Mouse (Mus musculus) erythroblast, adult 5-6 weeks (primary cell): ENCODE data around the gene Mtmr3. TPM values are rescaled to one million over a fixed set of nuclear protein-coding genes. Genes with fewer than 3 reads are reported as not detected.

ENCODE experiments used
- ATAC-seq: replicated peaks from 2 replicates; pipeline ENCODE4 v1.8.0; 2016; ENCODE audit warnings: moderate number of reproducible peaks, mild to moderate bottlenecking, moderate TSS enrichment, inconsistent platforms; ENCODE audit not compliant: poor library complexity, low FRiP score, severe bottlenecking
- total RNA-seq, 2 experiments: library from RNA; stranded (forward) in 1 of 2; stranded (reverse) in 1 of 2; fragments of 150-400 nt in 1 of 2; fragments of 200-764, 138-1000 nt in 1 of 2; gene quantifications; 2 replicates each; pipeline versions ENCODE4 v1.2.3 to v1.2.4; 2015 to 2017; ENCODE audit warnings: low replicate concordance in 2 of 2

Mtmr3 gene
- 203 and 214 TPM in 2 replicates for total RNA-seq (2015; ENCODE audit: low replicate concordance)
- 462 and 508 TPM in 2 replicates for total RNA-seq (2017; ENCODE audit: low replicate concordance)

DNA sequence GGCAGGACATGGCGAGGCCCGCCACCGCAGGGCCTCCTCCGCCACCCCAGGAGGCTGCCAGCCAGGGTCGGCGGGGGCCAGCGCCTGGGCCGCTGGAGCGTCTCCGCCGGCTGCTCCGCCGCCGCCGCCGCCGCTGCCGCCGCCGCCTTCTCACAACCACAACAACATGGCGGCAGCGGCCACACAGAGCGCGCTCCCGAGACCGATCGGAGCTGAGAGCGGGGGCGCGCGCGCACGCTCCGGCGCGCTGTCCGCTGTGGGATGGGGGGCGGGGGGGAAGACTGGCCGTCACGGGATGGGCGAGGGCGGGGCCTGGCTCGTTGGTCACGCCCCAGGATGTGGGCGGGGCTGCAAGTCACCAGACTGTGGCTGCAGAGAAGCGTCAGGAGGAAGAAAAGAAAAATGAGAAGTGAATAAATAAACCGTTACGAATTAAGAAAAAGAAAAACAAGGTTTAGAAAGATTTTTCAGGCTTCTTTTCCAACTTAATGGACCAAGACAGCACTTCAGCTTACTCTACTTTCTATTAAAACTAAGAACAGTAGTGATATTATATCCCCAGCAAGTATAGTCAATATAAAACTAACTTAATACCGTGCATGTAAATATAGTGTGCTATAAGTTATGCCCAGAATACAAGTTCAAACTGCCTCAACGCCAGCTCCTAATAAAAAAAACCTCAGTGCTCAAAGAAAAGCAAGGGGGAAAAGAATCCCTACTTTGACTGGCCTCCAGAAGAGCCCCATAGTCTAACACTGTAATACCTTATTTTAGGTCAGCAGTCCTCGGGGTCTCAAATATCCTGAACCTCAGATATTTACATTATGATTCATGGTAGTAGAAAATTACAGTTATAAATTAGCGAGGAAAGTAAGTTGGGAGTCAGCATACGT lies at the start of gene Mtmr3:
Mtmr3 (minus strand) TSS at position 256 of the 893 bp plus-strand sequence.
- peak; percentile 91 for ATAC-seq

DNA sequence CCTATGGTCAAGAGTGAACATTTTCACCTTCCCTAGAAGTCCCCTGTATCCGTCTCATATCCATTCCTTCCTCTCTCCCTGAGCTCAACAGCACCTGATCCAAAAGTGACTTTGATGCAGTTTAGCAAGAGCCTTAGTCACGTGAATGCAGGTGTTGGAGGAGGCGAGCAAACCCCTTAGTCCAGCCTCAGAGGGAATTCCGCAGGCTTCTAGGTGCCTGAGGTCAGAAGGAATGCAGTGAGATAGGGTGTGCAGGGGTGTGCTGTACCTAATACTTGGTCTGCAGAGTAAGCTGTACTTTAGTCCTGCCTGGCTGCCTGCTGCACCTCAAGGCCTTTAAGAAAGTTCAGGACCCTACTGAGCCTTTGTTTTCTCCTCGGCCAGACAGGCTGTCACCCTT lies 49.1 kb upstream of the Mtmr3 start:
- no peak for ATAC-seq

DNA sequence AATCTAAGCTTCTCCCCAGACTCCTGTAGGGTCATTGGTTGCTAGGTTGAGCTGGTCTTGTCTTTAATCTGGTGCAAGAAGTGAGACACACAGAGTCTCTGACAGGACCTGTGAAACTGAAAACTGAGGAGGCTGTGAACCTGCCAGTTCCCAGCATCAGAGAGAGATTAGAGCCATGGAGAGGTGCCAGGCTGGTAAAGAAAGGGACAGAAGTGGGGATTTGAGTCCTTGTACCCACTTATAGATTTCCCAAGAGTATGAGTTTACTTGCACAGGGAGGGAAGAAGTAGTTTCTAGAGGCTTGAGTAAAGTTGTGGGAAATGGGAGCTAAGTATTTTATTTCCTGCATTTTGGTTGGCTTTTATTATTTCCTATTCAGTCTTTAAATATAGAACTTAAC lies 46.5 kb upstream of the Mtmr3 start:
- no peak for ATAC-seq

DNA sequence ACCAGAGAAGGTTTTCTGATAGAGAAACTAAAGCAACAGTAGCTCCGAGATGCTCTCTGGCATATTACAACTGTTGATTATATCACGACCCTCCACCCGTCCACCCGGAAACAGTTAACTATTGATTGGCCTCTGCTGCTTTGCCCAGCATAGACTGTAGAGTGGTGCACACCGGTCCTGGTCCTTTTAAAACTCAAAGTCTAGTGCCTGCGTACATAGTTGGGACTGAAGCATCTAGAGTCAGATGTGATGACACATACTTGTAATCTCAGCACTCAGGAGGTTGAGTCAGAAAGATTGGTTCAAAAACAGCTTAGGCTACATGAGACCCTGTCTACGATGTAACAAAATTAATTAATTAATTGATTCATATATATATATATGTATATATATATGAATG lies 43.6 kb upstream of the Mtmr3 start:
- ATAC-seq: peak; percentile 34

DNA sequence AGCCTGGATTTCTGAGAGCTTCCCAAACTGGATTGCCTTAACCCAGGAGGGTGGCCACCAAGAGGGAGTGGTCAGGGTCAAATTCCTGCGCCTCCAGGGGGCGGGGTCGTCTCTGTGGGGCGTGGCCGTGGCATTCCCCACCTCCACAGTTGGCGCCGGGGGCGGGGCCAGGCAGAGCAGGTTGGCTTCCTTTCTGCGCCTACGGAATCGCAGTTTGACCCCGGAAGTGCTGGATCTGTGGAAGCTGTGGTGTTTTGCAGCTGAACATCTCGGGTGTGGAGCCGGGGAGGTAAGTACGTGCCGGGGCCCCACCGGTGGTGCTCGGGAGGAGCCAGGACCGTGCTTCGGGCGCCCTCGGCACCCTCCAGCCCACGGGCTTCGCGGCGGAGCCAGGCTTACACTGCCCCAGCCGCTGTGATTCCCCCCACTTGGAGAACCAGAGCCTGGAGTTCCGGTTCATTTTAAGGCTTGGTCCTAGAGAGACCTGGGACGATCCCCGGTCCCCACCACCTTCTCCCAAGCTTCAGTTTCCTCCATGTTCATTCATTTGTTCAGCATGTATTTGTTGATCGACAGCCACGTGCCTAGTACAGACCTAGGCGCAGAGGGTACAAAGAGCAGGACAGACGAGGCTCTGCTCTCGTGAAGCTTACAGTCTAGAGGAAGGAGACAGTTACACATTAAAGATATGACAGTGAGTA lies 43.0 kb upstream of the Mtmr3 start, which contains the start of gene Ascc2:
Ascc2 (plus strand) TSS at position 214 of the 701 bp plus-strand sequence.
- ATAC-seq: peak; percentile 96

DNA sequence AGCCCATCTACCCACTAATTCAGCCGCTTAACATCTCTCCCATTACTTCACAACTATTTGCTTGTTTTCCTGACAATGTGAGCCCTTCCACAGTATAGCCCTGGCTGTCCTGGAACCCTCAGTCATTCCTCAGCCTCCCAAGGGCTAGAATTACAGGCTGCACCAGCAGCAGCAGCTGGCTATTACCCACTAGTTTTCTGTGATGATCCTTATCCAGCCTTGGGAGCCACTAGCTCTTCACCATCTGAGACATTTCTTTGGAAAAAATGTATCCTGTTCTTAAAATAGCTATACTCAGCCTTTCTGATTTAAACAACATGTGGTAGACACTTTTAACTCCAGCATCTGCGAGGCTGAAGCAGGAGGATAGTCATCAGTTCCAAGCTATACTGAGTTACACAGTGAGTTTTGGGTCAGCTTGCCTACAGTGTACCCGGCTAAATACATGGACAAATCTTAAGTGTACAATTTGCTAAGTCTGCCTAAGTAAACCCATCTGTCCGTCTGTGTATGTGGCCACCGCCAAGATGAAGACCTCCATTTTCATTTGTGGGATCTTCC lies 42.2 kb upstream of the Mtmr3 start:
- no peak for ATAC-seq

DNA sequence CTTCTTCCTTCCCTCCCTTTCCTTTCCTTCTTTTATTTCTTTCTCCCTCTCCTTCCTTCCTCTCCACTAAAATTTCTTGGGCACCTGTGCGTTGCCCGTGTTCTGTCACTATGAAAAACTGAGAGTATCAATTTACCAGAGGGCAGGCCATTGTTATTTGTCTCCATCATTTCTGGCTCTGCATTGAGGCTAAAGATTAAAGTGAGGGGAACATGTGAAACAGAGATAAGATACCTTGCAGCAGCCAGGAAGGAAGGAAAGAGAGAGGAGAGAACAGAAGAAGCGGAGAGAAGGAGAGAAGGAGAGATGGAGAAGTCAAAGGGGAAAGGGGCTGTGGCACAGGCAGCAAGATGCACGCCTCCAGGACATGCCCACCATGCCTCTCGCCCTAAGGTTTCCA lies 39.7 kb upstream of the Mtmr3 start:
- ATAC-seq: no peak

DNA sequence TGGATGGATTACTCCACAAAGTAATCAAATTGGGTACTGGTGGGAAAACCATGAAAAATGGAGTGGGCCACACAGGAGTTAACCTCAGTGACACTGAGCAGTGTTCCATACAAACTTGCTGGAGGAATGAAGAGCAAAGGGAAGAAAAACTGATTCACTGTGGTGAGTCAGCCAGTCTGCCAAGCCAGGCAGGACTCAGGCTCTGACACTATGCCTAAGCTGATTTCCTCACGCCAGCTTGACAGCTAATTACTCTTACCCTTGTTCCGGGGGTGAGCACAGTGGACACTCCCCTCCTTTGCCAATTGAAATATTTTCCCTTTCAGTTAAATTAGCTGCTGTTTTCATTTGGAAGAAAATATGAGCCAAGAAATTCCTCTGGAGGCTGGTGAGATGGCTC lies 38.8 kb upstream of the Mtmr3 start:
- ATAC-seq: no peak

DNA sequence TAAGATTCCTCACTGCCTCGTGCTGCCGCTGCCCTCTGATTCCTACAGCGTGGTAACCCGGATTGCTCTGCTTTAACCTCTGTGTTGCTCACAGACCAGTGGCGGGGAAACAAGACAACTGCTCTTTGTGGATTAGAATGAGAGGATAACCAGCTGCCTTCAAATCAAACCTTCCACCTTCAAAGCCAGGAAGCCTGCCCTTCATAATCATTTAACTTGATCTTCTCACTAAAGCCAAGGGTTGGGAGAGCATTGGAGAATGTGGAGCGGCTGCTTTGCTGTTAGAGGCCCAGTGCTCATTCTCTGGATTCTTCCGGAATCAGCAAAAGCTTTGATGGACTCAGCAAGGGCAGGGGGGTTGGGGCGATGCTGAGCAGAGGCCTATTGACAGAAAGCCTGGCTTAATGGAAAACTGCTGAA lies 35.2 kb upstream of the Mtmr3 start:
- no peak for ATAC-seq

DNA sequence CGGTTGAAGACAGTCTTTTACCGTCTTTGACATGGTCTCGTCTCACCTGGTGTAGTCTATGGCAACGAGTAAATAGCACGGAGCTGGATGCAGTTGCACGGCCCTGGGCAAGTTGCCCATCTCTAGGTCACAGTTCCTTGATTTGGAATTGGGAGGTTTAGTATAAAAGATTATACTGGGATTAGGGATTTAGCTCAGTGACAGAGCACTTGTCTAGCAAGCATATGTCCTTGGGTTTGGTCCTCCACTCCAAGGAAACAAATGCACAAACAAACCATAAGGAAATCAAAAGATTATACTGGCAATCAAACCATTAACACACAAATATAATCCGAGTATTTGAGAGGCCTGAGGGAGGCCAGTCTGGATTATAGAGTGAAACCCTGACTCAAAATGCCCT lies 33.0 kb upstream of the Mtmr3 start:
- ATAC-seq: no peak

DNA sequence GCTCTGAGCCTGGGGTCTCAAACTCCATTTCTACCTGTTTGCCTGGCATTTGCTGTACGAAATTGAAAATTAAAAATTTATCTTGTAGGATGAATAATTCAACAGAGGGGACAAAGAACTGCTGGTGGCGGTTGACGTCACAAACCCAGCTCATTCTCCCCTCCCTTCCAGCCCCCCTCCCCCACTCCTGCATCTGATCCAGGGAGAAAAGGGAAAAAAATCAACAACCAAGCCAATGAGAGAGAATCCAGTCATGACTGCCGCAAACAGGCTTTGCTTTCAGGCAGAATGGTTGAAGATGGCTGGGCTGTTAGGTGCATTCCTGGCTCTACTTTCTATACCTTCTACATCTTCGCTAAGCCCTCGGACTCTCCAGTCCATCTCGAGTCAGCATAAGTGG lies 31.3 kb upstream of the Mtmr3 start:
- no peak for ATAC-seq

DNA sequence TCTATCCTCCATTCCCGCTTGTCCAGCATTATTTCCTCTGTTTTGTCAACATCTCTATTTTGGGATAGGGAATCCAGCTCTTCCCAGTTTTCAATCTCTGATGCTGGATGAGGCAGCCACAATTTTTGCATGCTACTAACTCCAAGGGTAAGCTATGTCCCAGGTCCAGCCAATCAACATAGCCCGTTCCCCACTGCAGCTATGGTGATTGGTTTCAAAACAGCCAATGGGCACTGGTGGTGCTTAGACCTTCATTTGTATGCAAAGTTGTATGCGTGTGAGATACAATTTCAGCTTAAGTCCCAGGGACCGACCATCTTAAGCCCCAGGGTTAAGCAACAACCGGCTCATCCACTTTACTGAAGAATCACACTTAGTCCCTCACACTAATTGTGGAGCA lies 28.3 kb upstream of the Mtmr3 start:
- no peak for ATAC-seq

DNA sequence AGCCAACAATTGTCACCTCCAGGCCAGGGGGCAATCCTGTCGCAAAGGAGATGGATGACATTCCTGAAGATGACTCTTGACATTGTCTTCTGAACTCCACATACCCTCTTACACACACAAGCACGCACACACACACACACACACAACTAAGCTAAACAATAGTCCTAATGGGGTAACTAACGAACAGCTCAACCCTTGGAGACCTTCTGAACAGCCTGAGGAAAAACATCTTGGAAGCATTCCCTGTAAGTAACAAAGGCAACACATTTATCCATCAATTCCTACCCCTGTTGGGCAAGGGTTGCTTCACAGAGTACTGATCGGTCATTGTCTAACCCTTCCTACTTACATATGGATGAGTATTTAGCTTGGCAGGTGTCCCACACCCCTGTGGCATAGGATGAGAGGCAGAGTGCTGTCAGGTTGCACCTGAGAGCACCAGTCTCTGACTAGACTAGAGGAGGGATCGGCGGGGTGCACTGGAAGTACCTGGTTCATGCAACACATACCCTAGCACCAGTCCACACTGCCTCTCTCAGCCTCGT lies 27.9 kb upstream of the Mtmr3 start:
- ATAC-seq: 0 out of 2 replicates have a peak, but pooled peaks have one; percentile 23

DNA sequence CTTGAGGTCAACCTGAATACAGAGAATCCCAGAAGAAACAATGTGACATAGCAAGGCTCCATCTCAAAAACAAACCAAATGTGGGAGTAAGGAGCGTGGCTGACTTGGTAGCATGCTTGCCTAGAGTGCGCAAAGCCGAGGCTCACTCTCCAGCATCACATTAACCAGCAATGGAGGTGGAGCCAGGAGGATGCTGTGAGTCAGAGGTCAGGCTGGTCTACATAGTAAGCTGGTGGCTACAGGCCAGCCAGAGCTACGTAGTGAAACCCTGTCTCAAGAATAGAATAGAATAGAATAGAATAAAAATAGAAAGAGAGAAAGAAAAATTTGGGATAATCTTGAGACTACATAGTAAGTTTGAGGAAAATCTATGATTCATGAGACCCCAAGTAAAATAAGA lies 27.2 kb upstream of the Mtmr3 start:
- no peak for ATAC-seq

DNA sequence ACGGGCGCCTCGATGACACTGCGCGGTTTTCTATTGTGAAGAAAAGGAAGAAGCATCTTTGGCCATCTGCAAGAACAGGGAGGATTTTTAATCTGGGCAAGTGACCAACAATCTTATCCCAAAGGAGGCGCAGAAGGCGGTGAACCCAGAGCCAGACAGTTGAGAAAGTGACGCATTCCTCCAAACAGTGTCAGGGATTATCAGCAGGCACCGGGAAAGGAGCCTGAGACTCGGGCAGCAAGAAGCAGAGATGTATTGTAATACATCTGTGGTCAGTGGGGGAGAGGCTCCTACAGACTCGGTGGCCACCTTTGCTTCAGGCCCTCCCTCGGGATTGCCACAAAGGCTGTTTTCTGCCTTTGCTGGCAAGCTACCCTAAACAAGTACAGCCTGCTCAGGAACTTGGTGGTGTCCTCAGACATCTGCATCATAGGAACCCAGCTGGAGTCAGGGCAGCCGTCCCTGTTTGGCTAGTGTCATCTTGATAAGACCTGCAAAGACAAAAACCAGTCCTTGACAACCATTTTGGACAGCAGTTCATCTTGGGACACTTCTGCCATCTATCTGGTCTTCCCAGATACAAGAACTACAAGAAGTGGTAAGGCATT lies 25.9 kb upstream of the Mtmr3 start:
- no peak for ATAC-seq

DNA sequence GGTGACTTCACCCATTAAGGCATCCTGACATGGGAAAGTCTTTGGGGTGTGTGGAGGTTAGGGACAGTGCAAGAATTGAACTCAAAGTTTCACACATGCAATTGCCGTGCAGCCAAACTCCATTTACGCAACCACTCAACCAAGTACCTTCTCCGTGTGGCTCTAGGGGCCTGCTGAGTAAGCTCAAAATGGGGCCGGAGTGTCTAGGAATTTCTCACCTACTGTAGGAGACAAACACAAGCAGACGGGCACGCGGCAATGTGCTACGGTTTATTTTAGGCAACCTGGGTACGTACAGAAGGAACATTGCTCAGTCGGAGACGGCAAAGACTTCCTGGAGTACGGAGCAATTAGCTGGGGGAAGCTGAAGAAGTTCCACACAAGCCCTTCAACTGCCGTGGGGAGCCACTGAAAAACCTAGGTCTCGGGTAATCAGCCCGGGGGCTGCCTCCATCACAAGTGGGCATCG lies 25.4 kb upstream of the Mtmr3 start, which contains the start of gene Gm11032:
Gm11032 (plus strand) TSS at position 51 of the 469 bp plus-strand sequence.
- ATAC-seq: peak; percentile 42; the same call in 1 of the 2 replicates

DNA sequence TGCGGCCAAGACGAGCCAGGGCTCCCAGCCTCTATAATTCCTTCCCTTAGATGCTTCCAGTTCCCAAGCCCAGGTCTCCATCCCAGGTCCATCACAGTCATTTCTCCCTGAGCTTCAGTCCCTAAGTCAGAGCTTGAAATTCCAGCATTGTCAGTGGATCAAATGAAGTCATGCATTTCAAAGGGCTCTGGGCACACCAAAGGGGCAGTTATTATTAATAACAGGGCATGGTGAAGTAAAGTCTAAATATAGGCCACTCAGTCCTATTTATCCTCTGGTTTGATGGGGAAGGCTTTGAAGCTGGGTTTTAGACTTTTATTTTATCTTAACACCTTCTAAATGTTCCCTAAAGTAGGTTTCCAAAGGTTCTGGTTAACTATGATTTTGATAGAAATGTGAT lies 17.2 kb upstream of the Mtmr3 start:
- ATAC-seq: no peak

DNA sequence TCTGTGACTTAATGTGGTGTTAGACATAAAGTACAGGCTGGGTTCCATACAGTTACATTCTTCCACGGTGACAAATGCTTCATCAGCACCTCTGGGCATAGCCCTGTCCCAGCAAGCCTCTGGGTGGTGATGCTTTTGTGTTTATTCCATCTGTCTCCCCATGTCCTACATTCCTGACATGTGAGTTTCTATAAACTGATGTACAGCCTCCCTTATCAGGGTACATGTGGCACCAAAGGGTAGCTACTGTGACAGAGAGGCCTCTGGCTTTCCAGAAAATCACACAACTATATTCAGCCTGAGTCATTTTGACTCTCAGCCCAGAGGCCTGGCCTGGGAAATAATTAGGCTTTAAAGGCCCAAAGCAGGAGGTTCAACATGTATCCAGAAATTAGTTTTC lies 11.9 kb upstream of the Mtmr3 start:
- ATAC-seq: no peak

DNA sequence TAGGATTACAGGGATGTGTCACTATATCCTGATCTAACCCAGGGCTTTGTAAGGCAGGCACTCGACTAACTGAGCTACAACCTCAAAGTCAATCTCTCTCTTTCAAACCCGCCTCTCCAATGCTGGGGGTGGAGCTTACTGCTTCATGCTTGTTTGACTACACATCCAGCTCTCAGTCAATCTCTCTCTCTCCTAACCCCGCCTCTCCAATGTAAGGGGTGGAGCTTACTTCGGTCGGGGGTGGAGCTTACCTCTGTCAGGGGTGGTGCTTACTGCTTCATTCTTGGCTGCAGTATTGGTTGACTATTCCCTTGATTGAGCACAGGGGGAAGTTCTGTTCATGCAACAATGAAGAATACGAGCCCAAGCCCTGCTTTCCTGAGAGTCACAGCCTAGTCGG lies 10.8 kb upstream of the Mtmr3 start:
- ATAC-seq: peak; percentile 76

DNA sequence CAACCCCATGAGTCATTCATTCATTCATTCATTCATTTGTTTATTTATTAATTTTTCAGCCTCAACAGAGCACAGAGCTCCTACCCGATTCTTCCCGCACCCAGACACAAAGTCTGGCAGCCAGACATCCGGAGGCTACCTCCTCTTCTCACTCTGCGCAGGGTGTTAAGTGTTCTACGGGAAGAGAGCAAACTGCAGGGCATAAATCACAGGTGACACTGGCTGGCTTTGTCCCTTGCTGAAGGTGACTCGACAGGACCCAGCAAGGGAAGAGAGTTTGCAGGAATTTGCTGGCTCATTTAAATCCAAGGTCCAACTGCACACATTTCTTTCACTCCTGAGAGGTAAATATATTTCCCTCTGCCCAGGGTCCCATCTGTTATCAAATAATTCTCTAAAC lies 9.8 kb upstream of the Mtmr3 start:
- no peak for ATAC-seq
